10 mouse cellular contexts compared by ENCODE assay signal in genomic region chr6:120987571-120988084, GRCm38 (mm10).
DNase-seq lines count a peak whose midpoint lies in the region; ATAC-seq and TF ChIP-seq lines count a peak whose summit lies in the region.
"Had no signal": no experiment of that assay in that cellular context is flagged by ENCODE, and none has a peak within 500 bp of the region (broad histone marks: within the 10 kb centered on the region; RNA-seq: fewer than 3 reads in every experiment).

No protein-coding gene starts in this region.

- WGBS in lung, embryonic 14.5 days, result 32% methylated on average over 10 of the region's 10 CpGs
- 47% methylated on average over 10 of the region's 10 CpGs for WGBS in lung, postnatal 0 days

- no peak overlapping the region for H3K4me2 ChIP-seq in lung, embryonic 14.5 days
- no peak overlapping the region for H3K4me2 ChIP-seq in lung, postnatal 0 days (replicated peaks; ENCODE audit: low read depth, low read length)
- H3K4me2 ChIP-seq: embryonic facial prominence, embryonic 13.5 days; lung, embryonic 15.5 days had no signal

- TF ChIP-seq EP300 in lung, postnatal 0 days (IDR thresholded peaks at IDR 0.05), result no peak

- H3K27me3 ChIP-seq in lung, embryonic 14.5 days (ENCODE audit: insufficient read depth, low read length), result no peaks in the 10 kb centered on the region
- H3K27me3 ChIP-seq in lung, postnatal 0 days (replicated peaks; ENCODE audit: insufficient read depth, low read length), result no peaks in the 10 kb centered on the region
- H3K27me3 ChIP-seq: embryonic facial prominence, embryonic 13.5 days; lung, embryonic 15.5 days had no signal

- no peak for TF ChIP-seq CTCF in lung, embryonic 14.5 days (IDR thresholded peaks at IDR 0.05; ENCODE audit: low read depth)
- TF ChIP-seq CTCF in lung, postnatal 0 days (IDR thresholded peaks at IDR 0.05), result no peak

- peak; percentile 68 for DNase-seq in cerebellum, adult 9-10 months
- no peak for DNase-seq in cerebellum, adult 11 months
- no peak for DNase-seq in lung, embryonic 14.5 days
- no peak for DNase-seq in lung, postnatal 0 days (ENCODE audit: low spot score)
- DNase-seq in gastrocnemius, postnatal 14 days, result peak; percentile 51
- peak; percentile 54 for DNase-seq in left cerebral cortex, postnatal 36 days (ENCODE audit: low spot score in 2 of 2)
- DNase-seq in retina, postnatal 1 day, result no peak

- 0 out of 2 replicates have a peak, but pooled peaks have one; percentile 38 for ATAC-seq in lung, embryonic 14.5 days (ENCODE audit: insufficient read depth)
- ATAC-seq in lung, postnatal 0 days, result no peak
- no peak for ATAC-seq in megakaryocyte-erythroid progenitor cell, adult 5-6 weeks (replicated peaks; ENCODE audit: low FRiP score, low TSS enrichment, poor library complexity, severe bottlenecking)

- no peak overlapping the region; the same call in 1 of the 2 replicates for H3K27ac ChIP-seq in lung, embryonic 14.5 days (ENCODE audit: low read depth)
- H3K27ac ChIP-seq in lung, postnatal 0 days (ENCODE audit: low read length), result no peak overlapping the region
- H3K27ac ChIP-seq: embryonic facial prominence, embryonic 13.5 days; lung, embryonic 15.5 days had no signal

- no peak overlapping the region for H3K4me3 ChIP-seq in lung, embryonic 14.5 days (ENCODE audit: low read depth, low read length)
- no peak overlapping the region for H3K4me3 ChIP-seq in lung, postnatal 0 days (ENCODE audit: low read depth, low read length)
- H3K4me3 ChIP-seq: embryonic facial prominence, embryonic 13.5 days; lung, embryonic 15.5 days had no signal

- no peaks in the 10 kb centered on the region for H3K9me3 ChIP-seq in lung, embryonic 14.5 days (ENCODE audit: low read depth, low read length)
- no peaks in the 10 kb centered on the region for H3K9me3 ChIP-seq in lung, postnatal 0 days (ENCODE audit: low read length)
- H3K9me3 ChIP-seq: embryonic facial prominence, embryonic 13.5 days; lung, embryonic 15.5 days had no signal

- no peaks in the 10 kb centered on the region for H3K4me1 ChIP-seq in lung, embryonic 14.5 days (ENCODE audit: insufficient read depth)
- H3K4me1 ChIP-seq in lung, postnatal 0 days (ENCODE audit: insufficient read depth, low read depth, low read length), result no peaks in the 10 kb centered on the region

- H3K36me3 ChIP-seq in lung, embryonic 14.5 days (ENCODE audit: insufficient read depth), result peaks cover 19% of the 10 kb centered on the region; the same call in 1 of the 2 replicates
- H3K36me3 ChIP-seq in lung, postnatal 0 days (ENCODE audit: insufficient read depth, low read length), result 0 out of 2 replicates have a peak, but pooled peaks cover 5% of the 10 kb centered on the region
- H3K36me3 ChIP-seq: embryonic facial prominence, embryonic 13.5 days had no signal

- intact Hi-C loops in gastrocnemius, postnatal 14 days (cut with DNase I; ENCODE audit: low total_unique reads), result no loop called here
- intact Hi-C loops in left cerebral cortex, postnatal 36 days (cut with DNase I), result no loop called here

- no peak overlapping the region for H3K9ac ChIP-seq in lung, embryonic 14.5 days
- no peak overlapping the region for H3K9ac ChIP-seq in lung, postnatal 0 days (replicated peaks; ENCODE audit: low read depth)
- H3K9ac ChIP-seq: embryonic facial prominence, embryonic 13.5 days; lung, embryonic 15.5 days had no signal

Comparison
In these comparisons a context has a peak if more than half of its experiments do, and no peak if none do; other contexts are left out.
1. DNase-seq: peak in cerebellum, adult 9-10 months (single experiment), gastrocnemius, postnatal 14 days (single experiment) and left cerebral cortex, postnatal 36 days (2 of 2); none in cerebellum, adult 11 months (single experiment), lung, embryonic 14.5 days (single experiment), lung, postnatal 0 days (single experiment) and retina, postnatal 1 day (single experiment).